Mouse (Mus musculus) embryonic facial prominence, embryonic 10.5 days (tissue): ENCODE results near the gene Cetn3. TPM values are rescaled to one million over a fixed set of nuclear protein-coding genes. Genes with fewer than 3 reads are reported as not detected.

Experiments used
- DNase-seq: peaks from one replicate; pipeline ENCODE4 v3.0.0-alpha.2; 2017; ENCODE audit warnings: low spot score
- H3K27ac ChIP-seq: fragments of 300-500 bp; sonication (generic); replicated peaks from 2 replicates; pipeline ENCODE4 v1.5.1; 2016; ENCODE audit warnings: mild to moderate bottlenecking
- H3K27me3 ChIP-seq: fragments of 300-500 bp; sonication (generic); replicated peaks from 2 replicates; pipeline ENCODE4 v1.6.1; 2016; ENCODE audit warnings: low read depth, mild to moderate bottlenecking; ENCODE audit not compliant: poor library complexity, severe bottlenecking
- H3K36me3 ChIP-seq: fragments of 300-500 bp; sonication (generic); replicated peaks from 2 replicates; pipeline ENCODE4 v1.6.1; 2016; ENCODE audit warnings: mild to moderate bottlenecking, moderate library complexity
- H3K4me1 ChIP-seq: fragments of 300-500 bp; sonication (generic); 2 replicates; pipeline ENCODE4 v1.6.1; 2016
- H3K4me3 ChIP-seq: fragments of 300-500 bp; sonication (generic); 2 replicates; pipeline ENCODE4 v1.5.1; 2016; ENCODE audit warnings: mild to moderate bottlenecking, moderate library complexity
- H3K9me3 ChIP-seq: fragments of 300-500 bp; sonication (generic); 2 replicates; pipeline ENCODE4 v1.6.1; 2016; ENCODE audit warnings: mild to moderate bottlenecking
- WGBS: fragments of 180-500 bp; shearing (Covaris S2); methylation state at CpG from one replicate; pipeline ENCODE4 v1.1.7; 2016; 5-methylcytosine and 5-hydroxymethylcytosine counted together
- polyA plus RNA-seq: library from polyadenylated mRNA; unstranded; fragments of >200 nt; fragmentation: Nextera tagmentation; extraction: Ambion mirVana; gene quantifications from 2 replicates; pipeline ENCODE4 v1.2.1, GENCODE M21; 2016

Gene Cetn3
- 206 and 249 TPM in 2 replicates for polyA plus RNA-seq

- H3K4me1 ChIP-seq: peaks cover 24% of the 10 kb centered on the region
- H3K4me3 ChIP-seq: peak within 1 kb of the TSS; percentile 85
- H3K9me3 ChIP-seq: no peaks in the 10 kb centered on the region
- peak within 1 kb of the TSS; percentile 98 for H3K27ac ChIP-seq
- H3K36me3 ChIP-seq: peaks cover 20% of the 10 kb centered on the region
- WGBS: under 1% methylated on average over 29 of the region's 29 CpGs
- DNase-seq: peak; percentile 93
- H3K27me3 ChIP-seq: no peaks in the 10 kb centered on the region
Observed at GRCm38 (mm10) chr13:81782971-81783404, at the start of gene Cetn3. Gene Cetn3 (plus strand): TSS chr13:81783077.

- DNase-seq: no peak
- H3K9me3 ChIP-seq: no peaks in the 10 kb centered on the region
- 91% methylated on average over 5 of the region's 5 CpGs for WGBS
Observed at GRCm38 (mm10) chr13:81736606-81737005, 46.3 kb upstream of the Cetn3 start.

GRCm38 (mm10) chr13:81740898-81741297, 42.0 kb upstream of the Cetn3 start:
- no peak for DNase-seq
- 59% methylated on average over 3 of the region's 3 CpGs for WGBS
- Histone ChIP-seq H3K9me3 (no peaks in the 10 kb centered on the region), H3K36me3 (no peaks in the 10 kb centered on the region), H3K27me3 (no peaks in the 10 kb centered on the region), H3K27ac (no peak overlapping the region), H3K4me3 (no peak overlapping the region), H3K4me1 (no peaks in the 10 kb centered on the region)

More at GRCm38 (mm10) chr13:81736606-81737005, 46.3 kb upstream of the Cetn3 start:
- H3K4me1 ChIP-seq: no peaks in the 10 kb centered on the region
- H3K27ac ChIP-seq: no peak overlapping the region
- H3K27me3 ChIP-seq: no peaks in the 10 kb centered on the region
- no peaks in the 10 kb centered on the region for H3K36me3 ChIP-seq
- no peak overlapping the region for H3K4me3 ChIP-seq

GRCm38 (mm10) chr13:81743391-81744091, 39.3 kb upstream of the Cetn3 start:
- Histone ChIP-seq H3K4me1 (no peaks in the 10 kb centered on the region), H3K9me3 (peaks cover 4% of the 10 kb centered on the region; the same call in 1 of the 2 replicates), H3K27ac (no peak overlapping the region), H3K27me3 (no peaks in the 10 kb centered on the region), H3K4me3 (no peak overlapping the region), H3K36me3 (no peaks in the 10 kb centered on the region)
- DNase-seq: no peak
- WGBS: 41% methylated on average over 10 of the region's 10 CpGs

- H3K36me3 ChIP-seq: no peaks in the 10 kb centered on the region
- no peak overlapping the region for H3K27ac ChIP-seq
- peaks cover 4% of the 10 kb centered on the region; the same call in 1 of the 2 replicates for H3K9me3 ChIP-seq
- H3K4me1 ChIP-seq: no peaks in the 10 kb centered on the region
- 26% methylated on average over 2 of the region's 2 CpGs for WGBS
- no peaks in the 10 kb centered on the region for H3K27me3 ChIP-seq
- no peak overlapping the region for H3K4me3 ChIP-seq
- no peak for DNase-seq
Observed at GRCm38 (mm10) chr13:81744092-81744396, 38.8 kb upstream of the Cetn3 start.

GRCm38 (mm10) chr13:81754878-81755277, 28.0 kb upstream of the Cetn3 start:
- Histone ChIP-seq H3K27me3 (no peaks in the 10 kb centered on the region), H3K27ac (no peak overlapping the region), H3K36me3 (no peaks in the 10 kb centered on the region), H3K4me3 (no peak overlapping the region), H3K4me1 (no peaks in the 10 kb centered on the region), H3K9me3 (no peaks in the 10 kb centered on the region)
- no peak for DNase-seq

- no peaks in the 10 kb centered on the region for H3K36me3 ChIP-seq
- no peaks in the 10 kb centered on the region for H3K4me1 ChIP-seq
- H3K9me3 ChIP-seq: no peaks in the 10 kb centered on the region
- H3K4me3 ChIP-seq: no peak overlapping the region
- no peaks in the 10 kb centered on the region for H3K27me3 ChIP-seq
- no peak for DNase-seq
- H3K27ac ChIP-seq: no peak overlapping the region
- WGBS: 93% methylated on average over 1 of the region's 1 CpGs
Observed at GRCm38 (mm10) chr13:81755324-81755723, 27.6 kb upstream of the Cetn3 start.

GRCm38 (mm10) chr13:81757058-81757660, 25.7 kb upstream of the Cetn3 start:
- Histone ChIP-seq H3K27me3 (no peaks in the 10 kb centered on the region), H3K9me3 (no peaks in the 10 kb centered on the region), H3K27ac (no peak overlapping the region), H3K36me3 (no peaks in the 10 kb centered on the region), H3K4me3 (no peak overlapping the region), H3K4me1 (no peaks in the 10 kb centered on the region)
- 88% methylated on average over 5 of the region's 5 CpGs for WGBS
- DNase-seq: no peak

GRCm38 (mm10) chr13:81760379-81760778, 22.5 kb upstream of the Cetn3 start:
- H3K9me3 ChIP-seq: no peaks in the 10 kb centered on the region
- H3K36me3 ChIP-seq: no peaks in the 10 kb centered on the region
- peak; percentile 50 for DNase-seq
- H3K27me3 ChIP-seq: no peaks in the 10 kb centered on the region
- WGBS: 30% methylated on average over 3 of the region's 3 CpGs
- no peak overlapping the region for H3K4me3 ChIP-seq
- H3K4me1 ChIP-seq: no peaks in the 10 kb centered on the region
- no peak overlapping the region for H3K27ac ChIP-seq

- Histone ChIP-seq H3K36me3 (no peaks in the 10 kb centered on the region), H3K4me3 (no peak overlapping the region), H3K4me1 (no peaks in the 10 kb centered on the region), H3K9me3 (no peaks in the 10 kb centered on the region), H3K27ac (no peak overlapping the region), H3K27me3 (no peaks in the 10 kb centered on the region)
- 34% methylated on average over 14 of the region's 14 CpGs for WGBS
- peak; percentile 23 for DNase-seq
Observed at GRCm38 (mm10) chr13:81761566-81762186, 21.2 kb upstream of the Cetn3 start.

- H3K4me1 ChIP-seq: no peaks in the 10 kb centered on the region
- H3K9me3 ChIP-seq: no peaks in the 10 kb centered on the region
- H3K27ac ChIP-seq: no peak overlapping the region
- no peak for DNase-seq
- H3K4me3 ChIP-seq: no peak overlapping the region
- H3K36me3 ChIP-seq: no peaks in the 10 kb centered on the region
- WGBS: 90% methylated on average over 5 of the region's 5 CpGs
- H3K27me3 ChIP-seq: no peaks in the 10 kb centered on the region
Observed at GRCm38 (mm10) chr13:81764173-81764572, 18.7 kb upstream of the Cetn3 start.

- Histone ChIP-seq H3K4me3 (no peak overlapping the region), H3K27ac (no peak overlapping the region), H3K27me3 (no peaks in the 10 kb centered on the region), H3K36me3 (no peaks in the 10 kb centered on the region), H3K4me1 (no peaks in the 10 kb centered on the region), H3K9me3 (no peaks in the 10 kb centered on the region)
- DNase-seq: peak; percentile 56
- WGBS: 84% methylated on average over 7 of the region's 7 CpGs
Observed at GRCm38 (mm10) chr13:81767038-81767659, 15.7 kb upstream of the Cetn3 start.
